Mouse (Mus musculus) liver, embryonic 15.5 days (tissue): Measurements from ENCODE around the gene Zbtb20. TPM values are rescaled to one million over a fixed set of nuclear protein-coding genes. Genes with fewer than 3 reads are reported as not detected.

Source experiments
- ATAC-seq: fragments of 200-750 bp; cut with Nextera tagmentation; 2 replicates; pipeline ENCODE4 v1.8.0; 2017; ENCODE audit warnings: moderate number of reproducible peaks, mild to moderate bottlenecking, moderate library complexity; ENCODE audit not compliant: insufficient read depth
- H3K27ac ChIP-seq: fragments of 300-500 bp; sonication (generic); replicated peaks from 2 replicates; pipeline ENCODE4 v1.5.1; 2015; ENCODE audit warnings: mild to moderate bottlenecking, inconsistent platforms
- H3K27me3 ChIP-seq: fragments of 300-500 bp; sonication (generic); 2 replicates; pipeline ENCODE4 v1.6.1; 2015; ENCODE audit warnings: mild to moderate bottlenecking, inconsistent platforms
- H3K36me3 ChIP-seq: fragments of 300-500 bp; sonication (generic); replicated peaks from 2 replicates; pipeline ENCODE4 v1.6.1; 2015; ENCODE audit warnings: moderate library complexity, mild to moderate bottlenecking, inconsistent platforms
- H3K4me1 ChIP-seq: fragments of 300-500 bp; sonication (generic); replicated peaks from 2 replicates; pipeline ENCODE4 v1.6.1; 2015; ENCODE audit warnings: inconsistent platforms
- H3K4me2 ChIP-seq: fragments of 300-500 bp; sonication (generic); 2 replicates; pipeline ENCODE4 v1.6.1; 2015; ENCODE audit warnings: moderate library complexity, mild to moderate bottlenecking, inconsistent platforms
- H3K4me3 ChIP-seq: fragments of 300-500 bp; sonication (generic); replicated peaks from 2 replicates; pipeline ENCODE4 v1.5.1; 2015; ENCODE audit warnings: mild to moderate bottlenecking, inconsistent platforms
- H3K9ac ChIP-seq: fragments of 300-500 bp; sonication (generic); 2 replicates; pipeline ENCODE4 v1.6.1; 2015; ENCODE audit warnings: moderate library complexity, mild to moderate bottlenecking, inconsistent platforms
- H3K9me3 ChIP-seq: fragments of 300-500 bp; sonication (generic); replicated peaks from 2 replicates; pipeline ENCODE4 v1.6.1; 2016; ENCODE audit warnings: inconsistent platforms
- WGBS: fragments of 180-500 bp; shearing (Covaris S2); methylation state at CpG from one replicate; pipeline ENCODE4 v1.1.7; 2015; ENCODE audit warnings: mixed read lengths; ENCODE audit not compliant: insufficient replicate concordance; 5-methylcytosine and 5-hydroxymethylcytosine counted together
- polyA plus RNA-seq: library from polyadenylated mRNA; unstranded; fragments of >200 nt; fragmentation: Nextera tagmentation; extraction: Ambion mirVana; gene quantifications from 2 replicates; pipeline ENCODE4 v1.2.1, GENCODE M21; 2015

Gene Zbtb20
- polyA plus RNA-seq, 1 experiment from 2014 or later = 5.1 TPM

GRCm38 (mm10) chr16:43111288-43111687, 235.6 kb downstream of the Zbtb20 start:
- H3K27me3 ChIP-seq = no peaks in the 10 kb centered on the region
- no peak for ATAC-seq
- no peak overlapping the region for H3K27ac ChIP-seq
- no peak overlapping the region for H3K4me2 ChIP-seq
- H3K9ac ChIP-seq = no peak overlapping the region
- no peak overlapping the region for H3K4me3 ChIP-seq
- H3K36me3 ChIP-seq = no peaks in the 10 kb centered on the region
- H3K9me3 ChIP-seq = no peaks in the 10 kb centered on the region
- H3K4me1 ChIP-seq = no peaks in the 10 kb centered on the region
- 31% methylated on average over 1 of the region's 1 CpGs for WGBS

DNA sequence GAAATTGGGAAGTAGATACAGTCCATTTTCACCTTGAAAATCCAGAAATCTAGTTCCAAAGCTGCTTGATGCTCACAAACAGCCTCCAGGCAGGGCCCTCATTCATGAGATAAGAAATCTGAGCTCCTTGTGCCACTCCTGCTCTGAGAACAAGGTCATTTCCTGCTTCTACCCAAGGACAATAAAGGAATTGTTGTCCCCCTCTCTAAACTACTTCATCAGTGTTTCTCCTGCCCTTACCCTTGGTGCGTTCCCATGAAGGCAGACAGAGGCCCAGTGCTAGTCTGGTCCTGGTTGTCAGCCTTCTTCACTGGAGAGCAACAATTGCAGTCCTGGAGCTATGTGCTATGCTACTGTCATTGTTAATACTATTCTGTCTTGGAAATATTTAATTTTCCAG, 238.3 kb downstream of the Zbtb20 start:
- Histone ChIP-seq H3K9ac (no peak overlapping the region), H3K36me3 (no peaks in the 10 kb centered on the region), H3K9me3 (no peaks in the 10 kb centered on the region), H3K27me3 (no peaks in the 10 kb centered on the region), H3K27ac (no peak overlapping the region), H3K4me1 (no peaks in the 10 kb centered on the region), H3K4me3 (no peak overlapping the region), H3K4me2 (no peak overlapping the region)
- 65% methylated on average over 1 of the region's 1 CpGs for WGBS
- no peak for ATAC-seq

DNA sequence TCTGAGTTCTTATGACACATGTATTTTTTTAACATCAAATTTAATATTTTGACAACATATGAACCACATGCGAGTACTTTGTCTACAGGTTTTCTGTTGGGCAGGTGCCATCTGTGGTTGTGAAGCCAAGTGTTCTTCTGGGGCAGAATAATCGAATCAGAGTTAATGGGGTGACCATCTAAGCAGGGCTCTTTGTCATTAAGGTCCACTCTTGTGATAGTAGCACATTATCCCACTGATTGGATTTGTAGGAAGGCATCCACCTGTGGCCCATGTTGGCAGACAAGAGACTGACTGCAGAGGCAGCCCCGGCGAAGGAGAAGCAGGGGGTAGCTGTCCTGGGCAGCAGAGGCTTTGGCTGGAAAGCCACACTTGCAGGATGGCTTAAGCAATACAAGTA, 254.3 kb downstream of the Zbtb20 start:
- no peaks in the 10 kb centered on the region for H3K27me3 ChIP-seq
- no peaks in the 10 kb centered on the region for H3K4me1 ChIP-seq
- H3K27ac ChIP-seq = no peak overlapping the region
- no peak overlapping the region for H3K4me2 ChIP-seq
- no peak overlapping the region for H3K4me3 ChIP-seq
- WGBS = 63% methylated on average over 4 of the region's 4 CpGs
- no peaks in the 10 kb centered on the region for H3K9me3 ChIP-seq
- H3K9ac ChIP-seq = no peak overlapping the region
- ATAC-seq = no peak
- no peaks in the 10 kb centered on the region for H3K36me3 ChIP-seq

GRCm38 (mm10) chr16:43130583-43130982, 254.9 kb downstream of the Zbtb20 start:
- Histone ChIP-seq H3K27ac (no peak overlapping the region), H3K9ac (no peak overlapping the region), H3K4me1 (no peaks in the 10 kb centered on the region), H3K4me2 (no peak overlapping the region), H3K9me3 (no peaks in the 10 kb centered on the region), H3K4me3 (no peak overlapping the region), H3K36me3 (no peaks in the 10 kb centered on the region), H3K27me3 (no peaks in the 10 kb centered on the region)
- no peak for ATAC-seq
- WGBS = 56% methylated on average over 6 of the region's 6 CpGs

- no peaks in the 10 kb centered on the region for H3K4me1 ChIP-seq
- no peaks in the 10 kb centered on the region for H3K9me3 ChIP-seq
- H3K4me2 ChIP-seq = no peak overlapping the region
- no peak for ATAC-seq
- no peak overlapping the region for H3K4me3 ChIP-seq
- H3K9ac ChIP-seq = no peak overlapping the region
- no peak overlapping the region for H3K27ac ChIP-seq
- no peaks in the 10 kb centered on the region for H3K27me3 ChIP-seq
- no peaks in the 10 kb centered on the region for H3K36me3 ChIP-seq
Measured at GRCm38 (mm10) chr16:43131077-43131476, 255.4 kb downstream of the Zbtb20 start.

DNA sequence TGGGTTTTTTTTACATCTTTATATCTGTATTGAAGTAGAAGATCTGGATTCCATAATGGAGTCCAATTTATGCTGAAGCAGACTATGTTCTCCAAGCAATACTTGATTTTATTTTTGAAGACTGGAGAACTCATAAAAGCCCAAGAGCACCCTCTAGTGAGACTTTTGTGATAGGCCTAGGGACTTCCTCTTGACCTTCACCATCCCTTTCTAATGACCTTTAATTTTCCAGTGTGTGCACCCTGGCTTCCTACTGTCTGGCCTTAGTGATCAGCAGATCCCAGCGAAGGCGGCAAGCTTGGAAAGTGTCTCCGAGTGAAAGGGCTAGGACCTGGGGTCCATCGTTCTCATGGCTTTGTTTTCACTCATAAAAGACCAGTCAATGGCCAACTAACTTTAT, 292.8 kb downstream of the Zbtb20 start:
- H3K27ac ChIP-seq = no peak overlapping the region

GRCm38 (mm10) chr16:43169273-43169905, 293.7 kb downstream of the Zbtb20 start:
- no peaks in the 10 kb centered on the region for H3K4me1 ChIP-seq
- ATAC-seq = no peak
- H3K4me2 ChIP-seq = no peak overlapping the region
- H3K27me3 ChIP-seq = no peaks in the 10 kb centered on the region
- WGBS = 62% methylated on average over 2 of the region's 2 CpGs
- H3K9me3 ChIP-seq = no peaks in the 10 kb centered on the region
- H3K27ac ChIP-seq = no peak overlapping the region
- H3K4me3 ChIP-seq = no peak overlapping the region
- H3K36me3 ChIP-seq = no peaks in the 10 kb centered on the region
- H3K9ac ChIP-seq = no peak overlapping the region

More for the DNA sequence above, 292.8 kb downstream of the Zbtb20 start:
- H3K9ac ChIP-seq = no peak overlapping the region
- H3K36me3 ChIP-seq = no peaks in the 10 kb centered on the region
- WGBS = 73% methylated on average over 4 of the region's 4 CpGs
- no peak overlapping the region for H3K4me2 ChIP-seq
- H3K4me1 ChIP-seq = no peaks in the 10 kb centered on the region
- no peaks in the 10 kb centered on the region for H3K9me3 ChIP-seq
- no peaks in the 10 kb centered on the region for H3K27me3 ChIP-seq
- no peak for ATAC-seq
- H3K4me3 ChIP-seq = no peak overlapping the region

DNA sequence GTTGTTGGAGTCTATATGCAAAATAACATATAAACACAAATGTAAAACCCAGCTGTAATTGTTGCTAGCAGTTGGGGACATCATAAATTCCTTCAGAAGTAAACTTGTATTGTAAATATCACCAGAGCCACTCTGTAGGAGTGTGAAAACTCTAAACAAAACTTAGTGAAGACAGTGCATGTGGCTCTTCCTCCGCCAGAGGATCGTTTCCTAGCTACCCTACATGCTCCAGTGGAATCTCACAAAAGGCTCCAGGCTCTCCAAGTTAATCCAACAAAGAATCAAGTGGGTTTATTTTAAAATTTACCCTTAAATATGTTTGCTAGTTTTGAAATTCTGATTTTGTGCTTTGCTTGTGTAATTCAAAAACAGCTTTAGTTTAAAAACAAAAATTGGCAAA, 296.5 kb downstream of the Zbtb20 start:
- Histone ChIP-seq H3K4me2 (no peak overlapping the region), H3K4me1 (no peaks in the 10 kb centered on the region), H3K4me3 (no peak overlapping the region), H3K36me3 (no peaks in the 10 kb centered on the region), H3K9me3 (no peaks in the 10 kb centered on the region), H3K9ac (no peak overlapping the region), H3K27me3 (no peaks in the 10 kb centered on the region), H3K27ac (no peak overlapping the region)
- 58% methylated on average over 2 of the region's 2 CpGs for WGBS
- no peak for ATAC-seq

GRCm38 (mm10) chr16:43172912-43173311, 297.2 kb downstream of the Zbtb20 start:
- 66% methylated on average over 1 of the region's 1 CpGs for WGBS
- H3K36me3 ChIP-seq = no peaks in the 10 kb centered on the region
- H3K4me1 ChIP-seq = no peaks in the 10 kb centered on the region
- H3K4me3 ChIP-seq = no peak overlapping the region
- H3K9me3 ChIP-seq = no peaks in the 10 kb centered on the region
- no peak for ATAC-seq
- H3K27ac ChIP-seq = no peak overlapping the region
- no peak overlapping the region for H3K9ac ChIP-seq
- no peak overlapping the region for H3K4me2 ChIP-seq
- no peaks in the 10 kb centered on the region for H3K27me3 ChIP-seq

GRCm38 (mm10) chr16:43174815-43175214, 299.1 kb downstream of the Zbtb20 start:
- Histone ChIP-seq H3K27ac (no peak overlapping the region), H3K4me3 (no peak overlapping the region), H3K4me2 (no peak overlapping the region), H3K9ac (no peak overlapping the region), H3K9me3 (no peaks in the 10 kb centered on the region), H3K27me3 (no peaks in the 10 kb centered on the region), H3K36me3 (no peaks in the 10 kb centered on the region), H3K4me1 (no peaks in the 10 kb centered on the region)
- ATAC-seq = no peak
- 62% methylated on average over 2 of the region's 2 CpGs for WGBS

DNA sequence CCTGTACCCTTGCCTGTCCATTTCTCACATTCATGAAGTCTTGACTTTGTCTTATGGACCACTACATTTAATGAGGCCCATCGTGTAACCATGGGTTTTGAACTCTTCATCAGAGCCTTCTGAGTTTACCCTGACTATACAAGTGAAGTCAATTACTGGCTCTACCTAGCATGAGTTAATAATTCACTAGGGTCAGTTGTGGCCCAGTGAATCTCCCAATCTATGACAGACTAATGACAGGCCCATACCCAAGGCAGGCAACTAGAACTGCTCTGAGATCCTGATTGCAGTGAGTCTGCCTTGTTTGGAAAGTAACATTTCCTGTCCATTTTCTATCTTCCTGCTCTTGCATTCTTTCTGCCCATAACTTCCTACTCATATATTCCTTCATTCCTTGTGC, 305.4 kb downstream of the Zbtb20 start:
- H3K27ac ChIP-seq = no peak overlapping the region
- no peaks in the 10 kb centered on the region for H3K4me1 ChIP-seq
- ATAC-seq = no peak
- H3K4me3 ChIP-seq = no peak overlapping the region
- H3K36me3 ChIP-seq = no peaks in the 10 kb centered on the region
- no peaks in the 10 kb centered on the region for H3K9me3 ChIP-seq
- WGBS = 65% methylated on average over 1 of the region's 1 CpGs
- no peak overlapping the region for H3K9ac ChIP-seq
- H3K4me2 ChIP-seq = no peak overlapping the region
- no peaks in the 10 kb centered on the region for H3K27me3 ChIP-seq

GRCm38 (mm10) chr16:43190390-43190789, 314.7 kb downstream of the Zbtb20 start:
- Histone ChIP-seq H3K9me3 (no peaks in the 10 kb centered on the region), H3K36me3 (no peaks in the 10 kb centered on the region), H3K4me1 (no peaks in the 10 kb centered on the region), H3K4me3 (no peak overlapping the region), H3K9ac (no peak overlapping the region), H3K4me2 (no peak overlapping the region), H3K27ac (no peak overlapping the region), H3K27me3 (no peaks in the 10 kb centered on the region)
- 70% methylated on average over 1 of the region's 1 CpGs for WGBS
- 0 out of 2 replicates have a peak, but pooled peaks have one; percentile 9 for ATAC-seq
